21 mouse cellular contexts compared by ENCODE assay signal in genomic region chr17:52788151-52788550, GRCm38 (mm10).
DNase-seq lines count a peak whose midpoint lies in the region; ATAC-seq and TF ChIP-seq lines count a peak whose summit lies in the region.
"Had no signal": no experiment of that assay in that cellular context is flagged by ENCODE, and none has a peak within 500 bp of the region (broad histone marks: within the 10 kb centered on the region; RNA-seq: fewer than 3 reads in every experiment).

No protein-coding gene starts in this region.

- H3K9me3 ChIP-seq in kidney, embryonic 14.5 days (ENCODE audit: control insufficient read depth, low read length): no peaks in the 10 kb centered on the region
- H3K9me3 ChIP-seq: forebrain, embryonic 10.5 days; liver, embryonic 13.5 days; midbrain, embryonic 12.5 days had no signal

- DNase-seq in kidney, adult 18-20 months: peak; percentile 18
- DNase-seq in retina, adult 2 months (ENCODE audit: low read depth, low spot score): peak; percentile 2
- DNase-seq in retina, embryonic 14.5 days (ENCODE audit: low spot score): no peak
- DNase-seq in brain, embryonic 14.5 days (ENCODE audit: low read depth): peak; percentile 5
- no peak for DNase-seq in urinary bladder, postnatal 4 days (ENCODE audit: low spot score in 2 of 2)
- DNase-seq: cerebellum, adult 2 months; gastrocnemius, postnatal 10 days; heart, adult 11 months; liver, embryonic 13.5 days; lung, adult 2 months; lung, postnatal 14 days; thymus, postnatal 14 days had no signal

- no peak for ATAC-seq in kidney, embryonic 14.5 days (ENCODE audit: low FRiP score, low TSS enrichment)
- no peak for ATAC-seq in granulocyte monocyte progenitor cell, adult 5-6 weeks (replicated peaks; ENCODE audit: poor library complexity, severe bottlenecking)
- ATAC-seq: activated CD4-positive, CD25-positive, alpha-beta regulatory T cell, adult 4 months; forebrain, embryonic 16.5 days; hindbrain, postnatal 0 days; intestine, embryonic 16.5 days had no signal

- H3K27ac ChIP-seq in kidney, embryonic 14.5 days (ENCODE audit: low read depth, low read length): no peak overlapping the region
- H3K27ac ChIP-seq: forebrain, embryonic 10.5 days; hindbrain, postnatal 0 days; liver, embryonic 13.5 days; midbrain, embryonic 12.5 days had no signal

- WGBS in kidney, embryonic 14.5 days: 71% methylated on average over 3 of the region's 3 CpGs

- H3K4me1 ChIP-seq in kidney, embryonic 14.5 days (ENCODE audit: control insufficient read depth, insufficient read depth, low read length): no peaks in the 10 kb centered on the region
- H3K4me1 ChIP-seq: forebrain, embryonic 10.5 days; liver, embryonic 13.5 days; midbrain, embryonic 12.5 days had no signal

- no peak for TF ChIP-seq POLR2A in brain, embryonic 14.5 days (IDR thresholded peaks at IDR 0.05; ENCODE audit: borderline replicate concordance, extremely low read depth, insufficient read depth, insufficient read length, poor library complexity, severe bottlenecking)

- H3K36me3 ChIP-seq in kidney, embryonic 14.5 days (ENCODE audit: control insufficient read depth, insufficient read depth, low read length): no peaks in the 10 kb centered on the region
- H3K36me3 ChIP-seq: forebrain, embryonic 10.5 days; liver, embryonic 13.5 days; midbrain, embryonic 12.5 days had no signal

- no peak for TF ChIP-seq CTCF in brain, embryonic 14.5 days (IDR thresholded peaks at IDR 0.05; ENCODE audit: borderline replicate concordance, extremely low read depth, insufficient read depth, insufficient read length)

- no peak overlapping the region for H3K4me3 ChIP-seq in kidney, embryonic 14.5 days (ENCODE audit: low read length)
- H3K4me3 ChIP-seq: forebrain, embryonic 10.5 days; liver, embryonic 13.5 days; midbrain, embryonic 12.5 days had no signal

- H3K9ac ChIP-seq in kidney, embryonic 14.5 days (ENCODE audit: low read depth, low read length): no peak overlapping the region
- H3K9ac ChIP-seq: liver, embryonic 13.5 days; midbrain, embryonic 12.5 days had no signal

- H3K27me3 ChIP-seq in kidney, embryonic 14.5 days (ENCODE audit: control insufficient read depth, insufficient read depth, low read length): no peaks in the 10 kb centered on the region
- H3K27me3 ChIP-seq: liver, embryonic 13.5 days; midbrain, embryonic 12.5 days had no signal

- no peak overlapping the region for H3K4me2 ChIP-seq in kidney, embryonic 14.5 days (replicated peaks; ENCODE audit: low read depth, low read length)
- H3K4me2 ChIP-seq: heart, embryonic 11.5 days; liver, embryonic 13.5 days; midbrain, embryonic 12.5 days had no signal

Comparison
In these comparisons a context has a peak if more than half of its experiments do, and no peak if none do; other contexts are left out.
1. DNase-seq: peak in kidney, adult 18-20 months (single experiment), retina, adult 2 months (single experiment) and brain, embryonic 14.5 days (single experiment); none in retina, embryonic 14.5 days (single experiment) and urinary bladder, postnatal 4 days (0 of 2).